Mouse (Mus musculus): ENCODE measurements around the gene Prkacb. TPM values are rescaled to one million over a fixed set of nuclear protein-coding genes. Genes with fewer than 3 reads are reported as not detected.
"Not testable (repeated sequence)": the region's sequence is repeated elsewhere in the genome, so short reads cannot be mapped to it uniquely, and the experiment has no call there.

Prkacb gene
- polyA plus RNA-seq, 1 experiment from 2014 or later = 115 TPM

- Histone ChIP-seq H3K9me3 (replicated peaks; ENCODE audit: control insufficient read depth, low read length) (no peaks in the 10 kb centered on the region), H3K9ac (ENCODE audit: low read length) (peak overlapping the region; percentile 60), H3K4me3 (ENCODE audit: low read depth, low read length) (peak overlapping the region; percentile 31), H3K4me1 (ENCODE audit: control insufficient read depth, insufficient read depth, low read length) (peaks cover 12% of the 10 kb centered on the region; the same call in 1 of the 2 replicates), H3K36me3 (ENCODE audit: control insufficient read depth, insufficient read depth, low read length) (peaks cover 5% of the 10 kb centered on the region; the same call in 1 of the 2 replicates), H3K27ac (ENCODE audit: low read depth, low read length) (peak overlapping the region; percentile 81), H3K27me3 (replicated peaks; ENCODE audit: control insufficient read depth, insufficient read depth, low read length) (no peaks in the 10 kb centered on the region), H3K4me2 (ENCODE audit: low read length) (peak overlapping the region; percentile 57)
- peak; percentile 83 for DNase-seq (ENCODE audit: low spot score)
- peak; percentile 86 for ATAC-seq
- 8% methylated on average over 17 of the region's 17 CpGs for WGBS
Measured at GRCm38 (mm10) chr3:146769940-146770659, 42.7 kb downstream of the Prkacb start.

GRCm38 (mm10) chr3:146769569-146769939, 43.2 kb downstream of the Prkacb start:
- Histone ChIP-seq H3K9ac (ENCODE audit: low read length) (peak overlapping the region; percentile 60), H3K4me3 (ENCODE audit: low read depth, low read length) (peak overlapping the region; percentile 31), H3K9me3 (replicated peaks; ENCODE audit: control insufficient read depth, low read length) (no peaks in the 10 kb centered on the region), H3K4me1 (ENCODE audit: control insufficient read depth, insufficient read depth, low read length) (peaks cover 12% of the 10 kb centered on the region; the same call in 1 of the 2 replicates), H3K27me3 (replicated peaks; ENCODE audit: control insufficient read depth, insufficient read depth, low read length) (no peaks in the 10 kb centered on the region), H3K27ac (ENCODE audit: low read depth, low read length) (peak overlapping the region; percentile 81), H3K4me2 (ENCODE audit: low read length) (peak overlapping the region; percentile 57), H3K36me3 (ENCODE audit: control insufficient read depth, insufficient read depth, low read length) (peaks cover 5% of the 10 kb centered on the region; the same call in 1 of the 2 replicates)
- peak; percentile 66 for DNase-seq (ENCODE audit: low spot score)
- 1% methylated on average over 2 of the region's 2 CpGs for WGBS
- ATAC-seq = peak; percentile 66; the same call in 1 of the 2 replicates

DNA sequence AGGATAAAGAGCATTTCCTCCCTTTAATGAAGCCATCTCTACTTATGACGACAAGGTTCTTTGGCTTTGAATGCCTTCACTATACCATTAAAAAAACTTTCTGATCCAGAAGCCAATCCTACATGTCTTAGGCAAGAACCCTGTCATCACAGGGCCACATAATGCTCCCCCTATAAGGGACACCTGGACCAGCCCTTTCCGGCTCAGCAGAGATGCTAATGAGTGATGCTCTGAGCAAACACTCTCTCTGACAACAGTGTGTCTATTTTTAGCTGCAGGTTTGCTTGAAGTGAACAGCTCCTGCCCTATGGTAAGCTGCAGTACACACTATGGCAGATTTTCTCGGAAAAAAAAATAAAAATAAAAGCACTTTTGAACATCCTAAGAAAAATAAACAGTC, 43.9 kb downstream of the Prkacb start:
- ATAC-seq = peak; percentile 50; the same call in 1 of the 2 replicates
- Histone ChIP-seq H3K9ac (ENCODE audit: low read length) (peak overlapping the region; percentile 21; the same call in 1 of the 2 replicates), H3K4me3 (ENCODE audit: low read depth, low read length) (peak overlapping the region; percentile 5), H3K36me3 (ENCODE audit: control insufficient read depth, insufficient read depth, low read length) (peaks cover 5% of the 10 kb centered on the region; the same call in 1 of the 2 replicates), H3K27me3 (replicated peaks; ENCODE audit: control insufficient read depth, insufficient read depth, low read length) (no peaks in the 10 kb centered on the region), H3K4me2 (ENCODE audit: low read length) (peak overlapping the region; percentile 39), H3K9me3 (replicated peaks; ENCODE audit: control insufficient read depth, low read length) (no peaks in the 10 kb centered on the region), H3K27ac (ENCODE audit: low read depth, low read length) (no peak overlapping the region), H3K4me1 (ENCODE audit: control insufficient read depth, insufficient read depth, low read length) (peaks cover 12% of the 10 kb centered on the region; the same call in 1 of the 2 replicates)
- whole genome bisulfite sequencing = 58% methylated on average over 3 of the region's 3 CpGs
- DNase-seq (ENCODE audit: low spot score) = peak; percentile 64

GRCm38 (mm10) chr3:146768360-146768759, 44.4 kb downstream of the Prkacb start:
- no peaks in the 10 kb centered on the region for H3K9me3 ChIP-seq (replicated peaks; ENCODE audit: control insufficient read depth, low read length)
- no peak overlapping the region for H3K27ac ChIP-seq (ENCODE audit: low read depth, low read length)
- H3K9ac ChIP-seq (ENCODE audit: low read length) = peak overlapping the region; percentile 21; the same call in 1 of the 2 replicates
- H3K4me1 ChIP-seq (ENCODE audit: control insufficient read depth, insufficient read depth, low read length) = peaks cover 12% of the 10 kb centered on the region; the same call in 1 of the 2 replicates
- H3K36me3 ChIP-seq (ENCODE audit: control insufficient read depth, insufficient read depth, low read length) = peaks cover 5% of the 10 kb centered on the region; the same call in 1 of the 2 replicates
- H3K27me3 ChIP-seq (replicated peaks; ENCODE audit: control insufficient read depth, insufficient read depth, low read length) = no peaks in the 10 kb centered on the region
- no peak for DNase-seq (ENCODE audit: low spot score)
- no peak for ATAC-seq
- WGBS = 90% methylated on average over 5 of the region's 5 CpGs
- peak overlapping the region; percentile 39 for H3K4me2 ChIP-seq (ENCODE audit: low read length)
- H3K4me3 ChIP-seq (ENCODE audit: low read depth, low read length) = peak overlapping the region; percentile 5

GRCm38 (mm10) chr3:146766701-146767181, 46.0 kb downstream of the Prkacb start:
- H3K27me3 ChIP-seq (replicated peaks; ENCODE audit: control insufficient read depth, insufficient read depth, low read length) = no peaks in the 10 kb centered on the region
- no peak overlapping the region for H3K27ac ChIP-seq (ENCODE audit: low read depth, low read length)
- no peak overlapping the region for H3K9ac ChIP-seq (ENCODE audit: low read length)
- 74% methylated on average over 8 of the region's 8 CpGs for WGBS
- H3K4me1 ChIP-seq (ENCODE audit: control insufficient read depth, insufficient read depth, low read length) = peaks cover 12% of the 10 kb centered on the region; the same call in 1 of the 2 replicates
- no peak overlapping the region for H3K4me2 ChIP-seq (ENCODE audit: low read length)
- H3K36me3 ChIP-seq (ENCODE audit: control insufficient read depth, insufficient read depth, low read length) = peaks cover 5% of the 10 kb centered on the region; the same call in 1 of the 2 replicates
- ATAC-seq (no peak), DNase-seq (ENCODE audit: low spot score) (no peak)
- no peak overlapping the region for H3K4me3 ChIP-seq (ENCODE audit: low read depth, low read length)
- no peaks in the 10 kb centered on the region for H3K9me3 ChIP-seq (replicated peaks; ENCODE audit: control insufficient read depth, low read length)

- Histone ChIP-seq H3K36me3 (ENCODE audit: control insufficient read depth, insufficient read depth, low read length) (peaks cover 5% of the 10 kb centered on the region; the same call in 1 of the 2 replicates), H3K4me3 (ENCODE audit: low read depth, low read length) (no peak overlapping the region), H3K27ac (ENCODE audit: low read depth, low read length) (no peak overlapping the region; the same call in 1 of the 2 replicates), H3K4me1 (ENCODE audit: control insufficient read depth, insufficient read depth, low read length) (peaks cover 12% of the 10 kb centered on the region; the same call in 1 of the 2 replicates), H3K9me3 (replicated peaks; ENCODE audit: control insufficient read depth, low read length) (no peaks in the 10 kb centered on the region), H3K27me3 (replicated peaks; ENCODE audit: control insufficient read depth, insufficient read depth, low read length) (no peaks in the 10 kb centered on the region), H3K9ac (ENCODE audit: low read length) (no peak overlapping the region), H3K4me2 (ENCODE audit: low read length) (no peak overlapping the region)
- DNase-seq (ENCODE audit: low spot score) (no peak), ATAC-seq (no peak)
- 82% methylated on average over 4 of the region's 4 CpGs for WGBS
Measured at GRCm38 (mm10) chr3:146766071-146766605, 46.7 kb downstream of the Prkacb start.

GRCm38 (mm10) chr3:146764871-146765529, 47.8 kb downstream of the Prkacb start:
- Histone ChIP-seq H3K9ac (ENCODE audit: low read length) (no peak overlapping the region), H3K9me3 (replicated peaks; ENCODE audit: control insufficient read depth, low read length) (no peaks in the 10 kb centered on the region), H3K27me3 (replicated peaks; ENCODE audit: control insufficient read depth, insufficient read depth, low read length) (no peaks in the 10 kb centered on the region), H3K4me3 (ENCODE audit: low read depth, low read length) (no peak overlapping the region), H3K4me2 (ENCODE audit: low read length) (no peak overlapping the region), H3K36me3 (ENCODE audit: control insufficient read depth, insufficient read depth, low read length) (peaks cover 5% of the 10 kb centered on the region; the same call in 1 of the 2 replicates), H3K27ac (ENCODE audit: low read depth, low read length) (no peak overlapping the region), H3K4me1 (ENCODE audit: control insufficient read depth, insufficient read depth, low read length) (peaks cover 5% of the 10 kb centered on the region; the same call in 1 of the 2 replicates)
- no peak for DNase-seq (ENCODE audit: low spot score)
- WGBS = 93% methylated on average over 3 of the region's 3 CpGs
- no peak for ATAC-seq

DNA sequence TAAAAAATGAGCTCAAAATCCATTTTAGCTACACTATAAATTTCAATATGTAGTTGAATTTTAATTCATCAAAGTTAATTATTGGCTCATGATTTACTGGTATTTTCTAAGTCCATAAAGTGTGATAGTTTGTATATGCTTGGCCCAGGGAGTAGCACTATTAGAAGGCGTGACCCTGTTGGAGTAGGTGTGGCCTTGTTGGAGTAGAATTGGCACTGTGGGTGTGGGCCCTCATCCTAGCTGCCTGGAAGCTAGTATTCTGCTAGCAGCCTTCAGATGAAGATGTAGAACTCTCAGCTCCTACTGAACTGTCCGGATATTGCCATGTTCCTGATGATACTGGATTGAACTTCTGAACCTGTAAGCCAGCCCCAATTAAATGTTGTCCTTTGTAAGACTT, 49.7 kb downstream of the Prkacb start:
- WGBS = 100% methylated on average over 2 of the region's 2 CpGs
- ATAC-seq; DNase-seq (ENCODE audit: low spot score); H3K27me3 ChIP-seq (replicated peaks; ENCODE audit: control insufficient read depth, insufficient read depth, low read length); H3K4me1 ChIP-seq (ENCODE audit: control insufficient read depth, insufficient read depth, low read length); H3K4me3 ChIP-seq (ENCODE audit: low read depth, low read length); H3K36me3 ChIP-seq (ENCODE audit: control insufficient read depth, insufficient read depth, low read length); H3K9me3 ChIP-seq (replicated peaks; ENCODE audit: control insufficient read depth, low read length); H3K9ac ChIP-seq (ENCODE audit: low read length); H3K27ac ChIP-seq (ENCODE audit: low read depth, low read length); H3K4me2 ChIP-seq (ENCODE audit: low read length): not testable (repeated sequence)

Measured in forebrain, embryonic 14.5 days (tissue).